17 mouse cellular contexts compared by ENCODE assay signal in genomic region chr13:83045970-83046369, GRCm38 (mm10).
"Had no signal": no experiment of that assay in that cellular context is flagged by ENCODE, and none has a peak within 500 bp of the region (broad histone marks: within the 10 kb centered on the region; RNA-seq: fewer than 3 reads in every experiment).

No protein-coding gene starts in this region.

- DNase-seq: retina, postnatal 1 day; right cerebral cortex, adult 18-20 months; right cerebral cortex, postnatal 14 days; right cerebral cortex, postnatal 25 days; right cerebral cortex, postnatal 4 days; spleen, adult 18-20 months; thymus, adult 18-20 months; thymus, adult 2 months; thymus, postnatal 14 days; thymus, postnatal 25 days; thymus, postnatal 36 days; thymus, postnatal 4 days had no signal

- H3K36me3 ChIP-seq: neural tube, embryonic 12.5 days; neural tube, embryonic 13.5 days; neural tube, embryonic 15.5 days; stomach, embryonic 15.5 days had no signal

- H3K4me1 ChIP-seq: neural tube, embryonic 12.5 days; neural tube, embryonic 13.5 days; neural tube, embryonic 15.5 days; stomach, embryonic 15.5 days had no signal

- H3K27ac ChIP-seq: neural tube, embryonic 12.5 days; neural tube, embryonic 13.5 days; neural tube, embryonic 15.5 days; stomach, embryonic 15.5 days; stomach, postnatal 0 days had no signal

- H3K27me3 ChIP-seq: neural tube, embryonic 12.5 days; neural tube, embryonic 13.5 days; neural tube, embryonic 15.5 days; stomach, embryonic 15.5 days had no signal

- H3K4me3 ChIP-seq: neural tube, embryonic 12.5 days; neural tube, embryonic 13.5 days; neural tube, embryonic 15.5 days; stomach, embryonic 15.5 days had no signal
